Mouse (Mus musculus) kidney, postnatal 10 days (tissue): ENCODE data around the gene Slc22a12.
A peak's percentile ranks its signal among the peaks of the same experiment; 100 is the strongest.

Experiments
- DNase-seq: peaks from one replicate; pipeline ENCODE4 v3.0.0; 2021; ENCODE audit warnings: mixed read lengths

Slc22a12 gene

GRCm38 (mm10) chr19:6514940-6515339 is 27.9 kb downstream of the Slc22a12 start:
- no peak for DNase-seq

- no peak for DNase-seq
These were observed 29.3 kb downstream of the Slc22a12 start for GRCm38 (mm10) chr19:6513389-6514139.

- no peak for DNase-seq
These were observed 32.3 kb downstream of the Slc22a12 start for GRCm38 (mm10) chr19:6510546-6510945.

GRCm38 (mm10) chr19:6509881-6510280 is 33.0 kb downstream of the Slc22a12 start:
- DNase-seq: no peak

- no peak for DNase-seq
These were observed 35.4 kb downstream of the Slc22a12 start for GRCm38 (mm10) chr19:6507393-6507792.

GRCm38 (mm10) chr19:6504656-6505045 is 38.2 kb downstream of the Slc22a12 start:
- no peak for DNase-seq

GRCm38 (mm10) chr19:6503926-6504655 is 38.7 kb downstream of the Slc22a12 start:
- peak; percentile 65 for DNase-seq

- peak; percentile 89 for DNase-seq
These were observed 40.1 kb downstream of the Slc22a12 start for GRCm38 (mm10) chr19:6502543-6503319.

- DNase-seq: peak; percentile 73
These were observed 40.7 kb downstream of the Slc22a12 start for GRCm38 (mm10) chr19:6502035-6502541.

GRCm38 (mm10) chr19:6500636-6501025 is 42.2 kb downstream of the Slc22a12 start:
- no peak for DNase-seq

GRCm38 (mm10) chr19:6499860-6500635 is 42.8 kb downstream of the Slc22a12 start:
- no peak for DNase-seq

GRCm38 (mm10) chr19:6498350-6499131 is 44.3 kb downstream of the Slc22a12 start:
- no peak for DNase-seq

- peak; percentile 50 for DNase-seq
These were observed 45.0 kb downstream of the Slc22a12 start for GRCm38 (mm10) chr19:6497803-6498202.

GRCm38 (mm10) chr19:6497150-6497801 is 45.6 kb downstream of the Slc22a12 start:
- peak; percentile 64 for DNase-seq

GRCm38 (mm10) chr19:6496462-6497149 is 46.2 kb downstream of the Slc22a12 start:
- DNase-seq: no peak

GRCm38 (mm10) chr19:6495714-6496113 is 47.1 kb downstream of the Slc22a12 start:
- DNase-seq: no peak

- no peak for DNase-seq
These were observed 48.2 kb downstream of the Slc22a12 start for GRCm38 (mm10) chr19:6494504-6495170.

- DNase-seq: no peak
These were observed 48.8 kb downstream of the Slc22a12 start for GRCm38 (mm10) chr19:6494032-6494431.

GRCm38 (mm10) chr19:6493219-6493618 is 49.6 kb downstream of the Slc22a12 start:
- DNase-seq: no peak

GRCm38 (mm10) chr19:6492124-6492523 is 50.7 kb downstream of the Slc22a12 start:
- DNase-seq: peak; percentile 84
